Mouse (Mus musculus) cerebellum, adult 8-10 months (tissue): ENCODE results near the gene Zmym4.
A peak's percentile ranks its signal among the peaks of the same experiment; 100 is the strongest.

Source experiments
- DNase-seq: peaks from one replicate; pipeline ENCODE4 v3.0.0; 2022

The Zmym4 gene

DNA sequence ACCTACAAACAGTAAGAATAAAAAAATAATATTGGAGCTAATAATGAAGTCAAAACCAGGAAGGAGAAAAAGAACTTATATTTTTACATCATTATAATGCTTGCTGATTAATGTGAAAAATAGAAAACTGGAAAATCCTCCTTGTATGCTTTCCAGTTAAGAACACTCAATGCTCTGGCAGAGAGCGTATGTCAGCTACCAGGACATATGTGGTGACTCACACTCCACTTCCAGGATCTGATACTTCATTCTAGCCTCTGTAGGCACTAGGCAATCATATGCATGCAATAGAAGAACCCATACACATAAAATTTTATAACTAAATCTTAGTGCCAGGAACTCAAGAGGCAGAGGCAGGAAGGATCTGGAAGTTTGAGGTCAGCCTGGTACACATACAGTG is 40.2 kb downstream of the Zmym4 start:
- no peak for DNase-seq

DNA sequence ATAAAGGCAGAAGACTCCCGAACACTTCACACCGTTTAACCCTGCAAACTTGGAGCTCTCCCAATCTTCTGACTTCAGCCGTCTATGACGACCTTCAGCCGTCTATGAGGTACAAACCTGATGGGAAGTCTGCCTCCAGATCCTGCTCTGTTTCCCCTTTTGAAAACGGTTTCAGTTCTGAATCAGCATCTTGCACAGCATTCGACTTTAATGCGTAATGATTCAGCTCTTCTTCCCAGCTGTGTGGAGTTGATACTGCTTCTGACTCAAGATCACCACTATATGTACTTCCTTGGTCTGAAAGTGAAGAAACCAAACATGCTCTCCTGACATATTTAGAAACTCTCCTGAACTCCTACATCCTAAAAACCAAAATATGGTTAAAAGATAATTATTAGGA is 78.1 kb downstream of the Zmym4 start:
- DNase-seq, result no peak

DNA sequence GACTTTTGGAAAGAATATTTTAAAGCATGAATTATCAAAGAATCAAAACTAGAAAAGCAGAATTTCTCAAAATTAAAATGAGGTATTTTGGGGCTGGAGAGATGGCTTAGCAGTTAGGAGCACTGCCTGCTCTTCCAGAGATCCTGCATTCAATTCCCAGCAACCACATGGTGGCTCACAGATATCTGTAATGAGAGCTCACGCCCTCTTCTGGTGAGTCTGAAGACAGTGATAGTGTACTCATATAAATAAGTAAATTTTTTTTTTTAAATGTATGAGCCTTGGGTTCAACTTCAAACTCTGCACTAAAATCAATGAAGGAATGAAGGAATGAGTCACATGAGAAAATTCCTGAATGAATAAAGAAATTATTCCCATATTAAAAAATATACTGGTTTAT is 82.0 kb downstream of the Zmym4 start:
- DNase-seq, result no peak

DNA sequence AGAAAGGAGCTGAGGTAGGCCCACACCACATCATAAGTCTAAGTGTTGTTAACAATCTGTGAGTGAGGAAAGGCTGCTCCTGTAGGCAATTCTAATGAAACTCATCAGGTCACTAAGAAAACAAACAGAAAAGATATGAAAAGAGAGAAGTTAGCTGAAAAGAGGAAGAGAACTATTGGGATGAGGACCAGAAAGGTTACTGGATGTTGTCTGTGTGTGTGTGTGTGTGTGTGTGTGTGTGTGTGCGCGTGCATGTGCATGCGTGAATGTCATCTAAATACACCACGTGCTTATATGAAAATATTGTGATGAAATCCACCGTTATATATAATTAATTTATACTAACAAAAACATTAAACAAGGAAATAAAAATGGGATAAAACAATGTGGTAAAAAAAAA is 84.3 kb downstream of the Zmym4 start:
- no peak for DNase-seq

DNA sequence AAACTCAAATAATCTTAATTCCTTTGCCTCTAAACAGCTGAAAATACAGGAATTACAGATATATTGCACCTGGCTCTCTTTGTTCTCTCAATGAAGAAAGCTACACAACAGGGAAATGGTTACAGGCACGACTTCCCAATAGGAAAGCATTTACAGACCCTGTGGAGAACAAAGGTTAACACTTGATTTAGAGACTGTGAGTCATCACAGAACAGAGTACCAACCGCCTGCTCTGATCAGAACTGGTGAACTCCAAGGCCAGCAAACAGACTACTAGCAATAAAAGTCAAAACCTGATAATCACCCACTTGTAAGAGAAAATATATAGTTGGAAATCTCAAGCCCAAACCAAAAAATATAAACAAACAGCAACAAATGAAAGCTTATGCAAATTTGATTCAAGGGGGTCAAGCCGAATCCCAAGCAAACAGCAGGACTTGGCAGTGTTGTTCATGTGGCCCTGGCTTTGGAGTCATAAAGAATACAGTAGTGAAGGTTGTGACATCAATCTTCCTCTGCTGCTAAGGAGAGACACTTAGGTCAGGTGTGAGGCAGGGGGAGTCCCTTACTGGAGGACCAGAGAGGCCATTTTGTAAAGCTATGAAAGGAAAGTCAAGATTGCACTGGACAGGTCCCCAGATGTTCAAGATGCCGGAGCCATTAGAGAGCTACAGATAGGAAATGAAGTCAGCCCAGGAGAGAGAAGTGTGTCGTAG is 88.2 kb downstream of the Zmym4 start:
- no peak for DNase-seq

DNA sequence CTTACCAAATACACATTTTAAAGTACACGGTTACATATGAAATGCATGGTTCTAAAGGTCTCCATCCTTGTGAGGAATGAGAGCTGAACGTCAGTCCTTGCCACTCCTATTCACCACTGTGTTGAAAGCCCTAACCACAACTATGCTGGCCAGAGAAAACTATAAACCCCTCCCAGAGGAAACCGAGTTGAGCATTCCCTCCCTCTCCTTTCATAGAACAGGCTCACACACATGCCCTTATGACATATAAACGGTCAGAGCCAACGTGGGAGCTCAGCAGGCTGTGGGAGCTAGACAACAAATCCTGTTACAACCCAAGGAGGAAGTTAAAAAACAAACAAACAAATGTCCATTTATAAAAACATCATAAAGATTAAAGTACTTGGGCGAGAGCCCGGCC is 95.2 kb downstream of the Zmym4 start:
- DNase-seq, result no peak

DNA sequence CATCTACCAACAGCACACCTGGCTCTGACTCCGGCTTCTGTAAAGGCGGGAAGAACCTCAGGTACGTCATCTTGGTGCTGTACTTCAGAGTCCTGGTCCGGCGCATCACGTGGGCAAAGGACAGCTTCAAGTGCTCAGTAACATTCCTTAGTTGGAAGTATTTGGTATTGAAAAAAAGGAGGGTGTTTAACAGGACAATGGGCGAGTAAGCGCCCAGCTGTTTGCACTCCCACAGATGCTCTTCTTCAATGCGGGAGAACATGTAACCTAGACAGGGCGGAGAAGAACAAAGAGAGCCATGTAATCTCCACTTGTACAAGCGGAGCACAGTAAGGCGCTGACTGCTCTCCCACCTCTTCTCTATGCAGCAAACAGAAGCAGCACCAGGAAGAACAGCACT is 99.2 kb downstream of the Zmym4 start:
- DNase-seq, result no peak

DNA sequence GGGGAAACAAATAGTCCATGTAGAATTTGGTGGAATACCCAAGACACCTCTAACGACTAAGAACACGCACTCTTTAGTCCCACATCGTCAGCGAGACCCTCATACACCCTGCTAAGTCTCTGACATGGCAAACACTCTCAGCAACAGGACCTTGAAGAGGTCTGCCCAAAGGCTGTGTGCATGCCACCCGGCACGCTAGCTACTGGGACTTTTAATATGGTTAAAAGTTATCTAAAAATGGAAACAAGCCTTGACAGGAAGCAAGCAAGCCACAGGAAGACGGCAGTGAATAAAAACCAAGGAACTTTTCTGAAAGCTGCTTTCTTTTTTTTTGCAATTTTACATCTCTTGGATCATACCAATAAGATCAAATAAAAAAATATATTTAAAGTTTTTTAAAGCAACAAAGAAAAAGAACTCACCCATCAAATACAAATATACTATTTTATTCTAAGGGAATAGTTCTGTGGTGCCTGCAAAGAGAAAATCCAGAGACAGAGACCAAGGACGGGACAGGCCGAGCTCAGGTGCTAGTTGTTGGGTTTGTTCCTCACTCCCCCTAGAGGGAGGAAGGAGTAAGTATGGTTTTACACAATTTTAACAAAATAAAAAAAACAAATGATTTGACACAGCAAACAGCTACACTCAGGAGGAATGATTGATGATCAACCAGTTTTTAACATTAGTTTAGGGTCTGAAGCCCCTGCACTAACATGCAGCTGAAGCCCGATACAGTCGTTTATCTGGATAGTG is 106.2 kb downstream of the Zmym4 start:
- no peak for DNase-seq

DNA sequence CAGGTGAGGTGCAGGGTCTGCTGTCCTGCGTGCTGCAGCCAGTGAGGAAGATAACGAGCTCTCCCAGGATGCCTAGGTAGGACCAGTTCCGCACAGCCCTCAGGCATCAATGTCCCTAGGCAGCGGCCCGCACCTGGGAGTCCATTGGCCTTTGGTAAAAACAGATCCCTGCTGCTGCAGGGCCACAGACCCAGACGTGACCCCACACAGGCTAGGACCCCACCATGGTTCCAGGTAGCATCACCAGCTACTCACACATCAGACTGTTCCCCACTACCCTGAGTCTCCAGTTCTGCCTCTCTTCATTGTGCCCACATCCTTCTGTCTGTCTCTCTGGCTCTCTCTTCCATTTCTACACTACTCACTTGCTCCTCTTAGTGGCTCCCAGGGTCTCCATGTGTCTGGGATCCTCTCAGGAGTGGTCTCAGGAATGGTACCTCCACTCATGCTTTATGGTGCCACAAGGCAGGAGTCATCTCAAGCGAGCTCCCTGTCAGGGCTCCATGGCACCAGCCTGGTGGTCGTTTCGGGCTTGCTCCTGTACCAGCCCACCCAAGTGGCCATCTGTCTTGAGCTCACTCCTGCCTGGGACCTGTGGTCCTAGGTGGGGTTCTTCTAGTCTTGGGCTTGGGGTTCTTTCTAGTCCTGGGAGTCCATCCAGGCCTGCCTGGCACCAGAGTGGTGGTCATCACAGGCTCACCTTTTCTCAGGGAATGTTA is 107.5 kb downstream of the Zmym4 start:
- DNase-seq, result no peak

DNA sequence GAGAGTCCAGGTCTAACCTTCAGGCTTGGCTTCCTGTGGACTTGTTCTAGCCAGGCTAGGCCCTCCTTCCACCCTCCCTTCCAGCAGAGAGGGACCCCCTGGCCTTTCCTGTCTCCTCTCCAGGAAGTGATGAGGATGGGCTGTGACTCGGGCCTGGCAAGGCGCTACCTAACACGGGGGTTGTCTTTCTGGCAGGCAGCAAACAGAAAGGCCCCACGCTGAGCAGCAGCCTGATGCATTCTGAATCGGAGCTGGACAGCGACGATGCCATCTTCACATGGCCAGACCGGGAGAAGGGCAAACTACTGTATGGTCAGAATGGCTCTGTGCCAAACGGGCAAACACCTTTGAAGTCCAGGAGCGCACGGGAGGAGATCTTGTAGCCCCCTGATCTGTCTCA is 115.0 kb downstream of the Zmym4 start:
- DNase-seq, result no peak

DNA sequence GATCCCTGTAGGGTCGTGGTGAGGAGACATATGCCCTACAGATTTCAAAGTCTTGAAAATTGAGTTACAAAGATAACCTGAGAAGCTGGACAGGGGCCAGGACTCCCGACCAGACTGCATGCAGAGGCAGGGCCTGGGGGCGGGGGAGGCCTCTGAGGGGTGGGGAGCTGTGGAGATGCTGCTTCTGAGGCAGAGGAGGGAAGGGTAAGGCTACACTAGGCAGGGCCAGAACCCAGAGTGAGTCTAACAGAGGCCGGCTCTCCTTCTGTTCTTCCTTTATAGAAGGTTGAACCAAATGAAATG is 117.2 kb downstream of the Zmym4 start:
- DNase-seq, result no peak

DNA sequence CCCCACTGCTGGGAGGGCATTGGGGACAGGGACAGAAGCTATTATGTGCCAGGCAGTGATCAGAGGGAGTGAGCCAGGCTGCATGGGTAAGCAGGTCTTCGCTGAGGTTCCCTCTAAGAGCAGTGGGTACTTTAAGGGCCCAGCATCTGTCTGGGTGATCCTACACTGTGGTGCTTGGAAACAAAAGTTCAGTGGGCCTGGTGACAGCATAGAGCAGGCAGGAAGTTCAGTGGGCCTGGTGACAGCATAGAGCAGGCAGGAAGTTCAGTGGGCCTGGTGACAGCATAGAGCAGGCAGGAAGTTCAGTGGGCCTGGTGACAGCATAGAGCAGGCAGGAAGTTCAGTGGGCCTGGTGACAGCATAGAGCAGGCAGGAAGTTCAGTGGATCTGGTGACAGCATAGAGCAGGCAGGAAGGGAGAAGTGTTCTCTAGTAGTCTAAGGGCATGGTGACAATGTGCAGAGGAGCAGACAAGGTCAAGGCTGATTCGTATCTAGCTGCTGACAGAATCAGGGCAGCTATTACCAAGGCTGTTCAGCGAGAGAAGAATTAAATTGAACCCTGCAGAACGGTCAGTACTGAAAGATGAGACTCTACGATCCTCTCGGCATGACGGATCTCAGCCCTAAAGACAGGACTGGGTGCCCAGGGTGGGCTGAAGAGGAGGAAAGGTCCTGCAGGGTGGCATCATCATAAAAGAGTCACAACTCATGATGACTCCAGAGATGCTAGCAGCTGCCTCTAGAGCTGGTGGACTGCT is 117.7 kb downstream of the Zmym4 start:
- no peak for DNase-seq

DNA sequence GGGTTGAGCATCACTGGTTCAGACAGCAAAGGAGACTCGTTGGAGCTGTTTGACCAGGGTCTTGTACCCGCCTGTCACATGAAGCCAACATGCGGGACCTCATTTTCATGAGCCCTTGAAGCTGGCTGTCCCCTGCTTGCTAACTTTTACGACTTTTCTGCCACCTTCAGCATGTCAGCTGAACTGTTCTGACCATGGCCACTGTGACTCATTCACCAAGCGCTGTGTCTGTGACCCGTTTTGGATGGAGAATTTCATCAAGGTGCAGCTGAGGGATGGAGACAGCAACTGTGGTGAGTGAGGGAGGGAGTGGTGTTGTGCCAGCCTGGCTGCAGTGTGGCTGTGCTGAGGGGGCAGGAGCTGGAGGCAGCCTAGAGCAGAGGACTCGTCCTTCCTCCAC is 121.0 kb downstream of the Zmym4 start:
- DNase-seq, result no peak

DNA sequence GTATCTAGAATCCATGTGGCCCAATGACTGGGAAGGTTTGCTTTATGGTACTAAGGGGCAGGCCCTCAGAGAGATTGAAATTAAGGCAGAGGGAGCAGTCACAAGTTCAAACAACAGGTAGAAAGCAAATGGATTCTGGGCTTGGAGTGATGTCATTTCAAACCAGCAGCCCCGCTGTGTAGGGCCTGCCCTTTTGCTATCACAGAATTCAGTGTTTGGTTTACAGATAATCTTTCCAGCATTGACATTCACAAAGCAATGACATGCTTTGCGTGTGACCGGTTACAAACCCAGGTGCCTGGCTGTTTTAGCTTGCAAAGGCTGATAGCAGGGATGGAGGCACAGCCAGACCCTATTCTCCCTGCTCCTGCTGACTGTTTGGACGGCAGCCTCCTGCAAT is 122.3 kb downstream of the Zmym4 start:
- DNase-seq, result no peak

DNA sequence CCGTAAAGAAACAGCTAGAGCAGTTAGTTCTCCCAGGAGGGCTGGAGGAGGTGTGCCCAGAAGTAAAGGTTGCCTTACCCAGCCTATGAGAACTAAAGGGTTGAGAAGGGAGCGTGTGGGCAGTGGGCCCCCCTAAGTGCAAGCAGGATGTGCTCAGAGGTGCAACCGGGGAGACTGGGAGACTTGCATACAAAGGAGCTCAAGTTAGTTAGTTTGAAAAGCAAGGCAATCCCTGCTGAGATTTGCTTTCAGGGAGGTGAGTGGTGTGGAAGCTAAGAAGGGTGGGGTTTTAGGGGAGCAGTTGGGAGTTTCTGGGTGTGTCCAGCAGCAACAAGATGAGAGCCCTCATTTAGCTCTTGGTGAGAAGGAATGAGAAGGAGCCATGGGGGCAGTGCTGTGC is 125.0 kb downstream of the Zmym4 start:
- DNase-seq, result no peak

DNA sequence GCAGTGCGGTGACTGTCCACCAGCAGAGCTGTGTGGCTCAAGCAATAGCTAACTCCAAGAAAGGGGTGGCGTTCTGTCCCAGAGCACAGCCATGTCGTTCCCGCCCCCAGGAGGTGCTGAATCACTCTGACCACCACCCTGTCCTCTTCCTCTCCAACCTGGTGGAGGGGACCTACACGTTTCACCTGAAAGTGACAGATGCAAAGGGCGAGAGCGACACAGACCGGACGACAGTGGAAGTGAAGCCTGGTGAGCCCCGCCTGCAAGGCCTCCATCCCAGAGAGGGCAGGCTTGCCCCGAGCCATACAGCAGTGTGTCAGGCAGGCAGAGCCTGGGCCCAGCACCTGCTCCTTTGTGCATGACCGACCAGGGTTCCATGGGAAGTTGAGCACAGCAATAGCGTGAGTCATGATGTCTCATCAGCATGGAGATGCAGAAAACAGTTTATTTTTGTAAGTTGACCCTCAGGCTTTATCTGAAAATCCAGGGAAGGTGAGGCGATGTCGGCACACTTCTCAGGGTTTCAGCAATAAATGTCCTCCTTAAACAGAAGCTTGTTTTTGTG is 126.9 kb downstream of the Zmym4 start:
- no peak for DNase-seq

DNA sequence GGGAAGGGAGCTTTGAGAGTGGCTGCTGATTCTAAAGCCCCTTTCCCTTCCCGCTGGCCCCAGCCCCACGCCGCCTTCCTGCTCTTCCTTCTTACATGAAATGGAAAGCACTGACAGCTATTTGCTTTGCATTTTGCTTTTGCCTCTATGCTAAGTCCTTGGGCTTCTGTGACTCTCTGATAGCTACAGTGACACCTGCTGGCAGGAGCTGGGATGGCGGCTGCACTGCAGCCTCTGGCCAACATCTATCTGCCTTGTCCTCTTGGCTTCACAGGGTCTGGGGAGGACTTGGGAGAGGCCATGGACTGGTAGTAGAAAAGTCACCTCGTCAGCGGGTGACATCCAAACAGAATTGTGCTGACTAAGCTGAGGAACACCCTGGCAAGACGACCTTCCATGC is 128.1 kb downstream of the Zmym4 start:
- peak; percentile 83 for DNase-seq

DNA sequence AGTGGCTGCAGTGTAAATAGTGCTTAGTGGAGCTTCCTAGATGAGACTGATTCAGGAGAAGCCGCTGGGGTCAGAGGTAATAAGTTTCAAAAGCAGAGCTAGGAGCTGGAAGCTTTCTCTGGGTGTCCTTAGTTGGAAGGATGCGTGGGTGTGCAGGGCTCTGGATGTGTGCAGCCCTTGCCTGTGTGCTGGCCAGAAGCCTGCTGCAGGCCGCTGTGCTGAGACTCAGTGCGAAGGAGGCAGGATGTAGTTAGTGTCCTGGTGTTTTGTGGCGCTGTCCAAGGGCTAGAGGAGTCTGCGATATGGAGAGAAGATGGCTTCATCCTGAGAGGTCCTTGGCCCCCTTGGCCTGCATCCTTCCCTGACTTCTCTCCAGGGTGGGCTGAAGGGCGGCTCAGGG is 129.1 kb downstream of the Zmym4 start:
- DNase-seq, result no peak

DNA sequence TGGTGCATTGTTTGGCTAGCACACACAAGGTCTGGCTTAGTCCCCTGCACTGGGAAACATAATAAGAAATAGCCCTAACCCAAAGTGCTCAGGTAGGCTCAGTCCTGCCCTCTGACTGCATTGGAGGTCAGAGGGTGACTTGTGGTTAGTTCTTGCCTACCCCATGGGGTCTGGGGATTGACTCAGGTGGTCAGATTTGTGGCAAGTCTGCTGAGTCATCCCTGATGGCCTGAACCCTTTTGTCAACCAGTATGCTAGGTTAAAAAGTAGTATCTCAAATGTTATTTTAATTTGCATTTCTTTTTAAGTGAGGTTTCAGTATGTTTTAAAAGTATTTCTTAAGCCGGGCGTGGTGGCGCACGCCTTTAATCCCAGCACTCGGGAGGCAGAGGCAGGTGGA is 136.8 kb downstream of the Zmym4 start:
- DNase-seq, result no peak

DNA sequence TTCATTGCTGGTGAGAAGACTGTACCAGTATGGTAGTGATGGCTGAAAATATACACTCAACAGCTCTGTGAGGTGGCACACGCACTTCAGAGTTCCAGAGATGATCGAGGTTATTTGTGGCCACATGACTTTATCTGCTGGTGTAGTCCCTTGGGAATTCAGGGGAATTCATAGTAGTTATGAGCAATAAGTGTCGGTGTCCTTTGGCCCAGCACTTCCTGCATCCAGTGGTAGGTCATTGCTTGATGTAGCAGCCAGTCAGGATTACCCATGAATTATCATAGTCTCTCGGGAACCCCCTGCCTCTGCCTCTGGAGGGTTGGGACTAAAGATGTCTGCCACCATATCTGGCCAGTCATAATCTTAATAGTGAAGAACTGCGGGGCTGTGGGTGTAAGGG is 144.0 kb downstream of the Zmym4 start:
- DNase-seq, result no peak

DNA sequence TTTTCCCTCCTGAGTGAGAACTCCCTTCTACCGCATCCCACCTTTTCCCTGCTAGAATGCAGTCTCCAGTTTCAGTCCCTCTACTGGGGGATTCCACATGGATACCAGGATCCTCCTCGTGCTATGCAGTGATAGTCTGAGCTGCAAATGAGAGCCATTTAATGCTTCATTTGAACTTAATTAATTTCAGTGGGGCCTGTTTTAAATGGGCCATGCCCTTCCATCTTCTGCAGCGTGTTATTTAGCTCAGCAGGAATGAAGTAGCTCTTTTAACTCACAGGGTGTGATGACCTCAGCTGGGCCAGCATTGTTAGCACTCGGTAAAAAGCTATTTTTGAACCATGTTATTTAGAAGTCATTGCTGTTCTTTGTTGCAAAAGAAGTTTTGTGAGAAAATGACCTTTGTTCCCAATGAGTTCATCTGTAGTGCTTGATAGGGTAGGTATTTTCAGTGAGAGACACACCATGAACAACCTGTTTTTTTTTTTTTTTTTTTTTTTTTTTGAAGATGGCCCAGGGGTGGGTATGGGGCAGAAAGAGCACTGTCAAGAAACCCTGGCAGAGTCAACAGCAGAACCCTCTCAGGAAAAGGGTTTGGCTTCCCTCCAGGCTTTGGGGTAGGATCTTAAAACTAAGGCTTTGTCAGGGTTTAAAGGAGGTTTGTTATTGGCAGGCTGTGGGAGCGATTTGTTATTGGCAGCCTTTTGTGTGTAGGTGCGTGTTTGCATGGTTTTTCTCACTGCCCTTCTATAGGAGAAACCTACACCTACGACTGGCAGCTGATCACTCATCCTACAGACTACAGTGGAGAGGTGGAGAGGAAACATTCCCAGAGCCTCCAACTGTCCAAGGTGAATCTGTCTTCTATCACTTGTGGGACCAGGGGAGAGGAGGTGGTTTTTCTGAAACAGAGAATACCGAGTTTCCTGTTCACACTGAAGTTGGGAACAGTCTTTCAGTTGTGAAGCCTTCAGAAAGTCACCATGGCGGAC is 144.7 kb downstream of the Zmym4 start:
- DNase-seq, result no peak

DNA sequence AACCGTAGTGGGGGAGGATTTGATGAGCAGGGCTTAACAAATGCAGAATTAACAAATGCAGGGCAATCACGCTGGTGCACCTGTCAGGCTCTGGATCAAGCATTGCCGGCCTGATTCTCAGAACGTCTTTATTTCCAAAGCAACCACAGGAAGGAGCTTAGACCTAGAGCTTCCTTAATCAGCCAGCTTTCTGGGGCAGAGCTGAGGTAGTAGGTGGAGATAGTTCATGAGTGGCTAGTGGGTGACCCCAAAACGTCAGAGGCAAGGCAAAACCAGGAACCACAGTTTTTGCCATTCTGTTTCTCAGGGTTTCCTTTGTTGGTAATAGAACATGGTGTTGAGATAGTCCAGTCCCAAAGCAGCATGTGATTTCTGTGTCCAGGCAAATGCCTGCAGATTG is 153.1 kb downstream of the Zmym4 start:
- no peak for DNase-seq
